Mouse (Mus musculus) embryonic facial prominence, embryonic 11.5 days (tissue): ENCODE data around the gene Pofut2. TPM values are rescaled to one million over a fixed set of nuclear protein-coding genes. Genes with fewer than 3 reads are reported as not detected.

Experiments used
- ATAC-seq: fragments of 200-750 bp; cut with Nextera tagmentation; replicated peaks from 2 replicates; pipeline ENCODE4 v1.8.0; 2017; ENCODE audit warnings: low read depth; ENCODE audit not compliant: insufficient number of reproducible peaks, low FRiP score, low TSS enrichment
- DNase-seq: peaks from one replicate; pipeline ENCODE4 v3.0.0-alpha.2; 2015; ENCODE audit warnings: low spot score
- H3K27ac ChIP-seq: fragments of 300-500 bp; sonication (generic); replicated peaks from 2 replicates; pipeline ENCODE4 v1.5.1; 2014; ENCODE audit warnings: mild to moderate bottlenecking, low read depth, low read length, control low read depth
- H3K27me3 ChIP-seq: fragments of 300-500 bp; sonication (generic); 2 replicates; pipeline ENCODE4 v1.6.1; 2014; ENCODE audit warnings: mild to moderate bottlenecking, low read length, moderate library complexity, mixed read lengths; ENCODE audit not compliant: control insufficient read depth, insufficient read depth
- H3K36me3 ChIP-seq: fragments of 300-500 bp; sonication (generic); replicated peaks from 2 replicates; pipeline ENCODE4 v1.6.1; 2014; ENCODE audit warnings: low read depth, mild to moderate bottlenecking, low read length, moderate library complexity, mixed read lengths; ENCODE audit not compliant: control insufficient read depth, insufficient read depth
- H3K4me1 ChIP-seq: fragments of 300-500 bp; sonication (generic); 2 replicates; pipeline ENCODE4 v1.6.1; 2014; ENCODE audit warnings: low read length, mixed read lengths; ENCODE audit not compliant: control insufficient read depth, insufficient read depth
- H3K4me2 ChIP-seq: fragments of 300-500 bp; sonication (generic); 2 replicates; pipeline ENCODE4 v1.6.1; 2014; ENCODE audit warnings: low read depth, mild to moderate bottlenecking, control low read depth, low read length, moderate library complexity
- H3K4me3 ChIP-seq: fragments of 300-500 bp; sonication (generic); 2 replicates; pipeline ENCODE4 v1.5.1; 2014; ENCODE audit warnings: low read depth, low read length, control low read depth
- H3K9ac ChIP-seq: fragments of 300-500 bp; sonication (generic); replicated peaks from 2 replicates; pipeline ENCODE4 v1.6.1; 2014; ENCODE audit warnings: mild to moderate bottlenecking, control low read depth, low read length
- H3K9me3 ChIP-seq: fragments of 300-500 bp; sonication (generic); replicated peaks from 2 replicates; pipeline ENCODE4 v1.6.1; 2016; ENCODE audit warnings: mild to moderate bottlenecking, low read length, inconsistent platforms, mixed read lengths; ENCODE audit not compliant: control insufficient read depth
- WGBS: fragments of 180-500 bp; shearing (Covaris S2); extraction: QIAGEN DNeasy Blood & Tissue Kit; methylation state at CpG from one replicate; pipeline ENCODE4 v1.1.7; 2014; 5-methylcytosine and 5-hydroxymethylcytosine counted together
- polyA plus RNA-seq: library from polyadenylated mRNA; unstranded; fragments of >200 nt; fragmentation: Nextera tagmentation; extraction: Ambion mirVana; gene quantifications from 2 replicates; pipeline ENCODE4 v1.2.1, GENCODE M21; 2014

The Pofut2 gene
- polyA plus RNA-seq, 1 experiment from 2014 or later, result 68.4 TPM

- 80% methylated on average over 7 of the region's 7 CpGs for WGBS
Measured at GRCm38 (mm10) chr10:77247707-77248106, 11.3 kb upstream of the Pofut2 start.

DNA sequence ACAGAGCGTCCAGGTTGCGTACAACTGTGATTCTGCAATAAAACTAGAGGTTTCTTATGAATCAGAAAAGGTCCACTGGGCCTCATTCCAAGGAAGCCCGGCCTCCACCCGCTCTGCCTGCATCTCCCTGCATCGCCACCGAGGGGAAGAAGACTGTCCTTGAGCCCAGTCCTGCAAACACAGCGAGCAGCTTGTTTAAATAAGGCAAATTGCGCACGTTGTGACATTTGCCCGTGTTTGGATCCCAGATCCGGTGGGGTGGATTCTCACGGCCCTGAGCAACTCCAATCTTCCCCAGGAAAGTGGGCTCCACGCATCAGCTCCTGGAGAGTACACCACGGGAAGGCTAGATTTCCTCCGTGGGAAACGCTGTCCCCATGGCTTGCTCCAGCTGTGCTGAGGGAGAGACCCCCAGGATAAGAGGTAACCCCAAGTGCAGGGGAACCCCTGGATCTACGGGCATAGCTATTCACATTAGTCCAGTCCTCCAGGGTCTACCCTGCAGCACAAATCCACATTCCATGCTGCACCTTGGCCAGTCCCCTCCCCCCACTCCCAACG lies 7.7 kb upstream of the Pofut2 start:
- DNase-seq, result peak; percentile 22
- Histone ChIP-seq H3K9ac (no peak overlapping the region), H3K27ac (no peak overlapping the region), H3K27me3 (no peaks in the 10 kb centered on the region), H3K9me3 (no peaks in the 10 kb centered on the region), H3K4me2 (no peak overlapping the region), H3K36me3 (no peaks in the 10 kb centered on the region), H3K4me3 (no peak overlapping the region), H3K4me1 (peaks cover 5% of the 10 kb centered on the region; the same call in 1 of the 2 replicates)
- ATAC-seq, result no peak
- 59% methylated on average over 18 of the region's 18 CpGs for WGBS

More at GRCm38 (mm10) chr10:77247707-77248106, 11.3 kb upstream of the Pofut2 start:
- Histone ChIP-seq H3K4me1 (peaks cover 5% of the 10 kb centered on the region; the same call in 1 of the 2 replicates), H3K4me2 (no peak overlapping the region), H3K9ac (no peak overlapping the region; the same call in 1 of the 2 replicates), H3K27me3 (no peaks in the 10 kb centered on the region), H3K27ac (no peak overlapping the region), H3K9me3 (no peaks in the 10 kb centered on the region), H3K4me3 (no peak overlapping the region), H3K36me3 (no peaks in the 10 kb centered on the region)
- DNase-seq (no peak), ATAC-seq (no peak)

- H3K27ac ChIP-seq, result no peak overlapping the region
- no peak overlapping the region for H3K9ac ChIP-seq
Measured at GRCm38 (mm10) chr10:77251784-77252539, 7.1 kb upstream of the Pofut2 start.

DNA sequence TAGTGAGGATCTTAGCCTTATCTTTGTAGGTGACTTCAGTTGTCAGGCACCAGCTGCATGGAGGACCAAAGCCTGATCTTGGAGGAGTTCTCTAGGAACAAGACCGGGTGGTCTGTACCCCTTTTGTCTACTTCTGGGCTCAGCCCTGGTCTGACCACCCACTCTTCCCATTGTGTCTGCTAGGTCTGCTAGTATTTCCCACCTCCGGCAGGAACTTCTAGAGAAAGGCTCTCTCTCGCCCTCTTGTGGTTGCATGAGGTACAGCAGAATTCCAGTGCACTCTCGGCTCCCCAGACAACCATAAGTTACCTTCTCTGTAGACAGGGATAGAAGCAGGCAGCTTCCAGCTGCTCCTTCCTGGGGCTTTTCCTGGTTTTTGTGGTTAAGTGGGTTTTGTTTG lies 6.2 kb upstream of the Pofut2 start:
- no peak overlapping the region for H3K9ac ChIP-seq
- no peaks in the 10 kb centered on the region for H3K27me3 ChIP-seq
- whole genome bisulfite sequencing, result 2% methylated on average over 4 of the region's 4 CpGs
- DNase-seq (peak; percentile 94), ATAC-seq (peak; percentile 64; the same call in 1 of the 2 replicates)
- H3K9me3 ChIP-seq, result no peaks in the 10 kb centered on the region
- H3K27ac ChIP-seq, result no peak overlapping the region
- H3K4me3 ChIP-seq, result no peak overlapping the region
- no peaks in the 10 kb centered on the region for H3K36me3 ChIP-seq
- H3K4me1 ChIP-seq, result peaks cover 5% of the 10 kb centered on the region; the same call in 1 of the 2 replicates
- no peak overlapping the region for H3K4me2 ChIP-seq

More at GRCm38 (mm10) chr10:77251784-77252539, 7.1 kb upstream of the Pofut2 start:
- ATAC-seq (no peak), DNase-seq (no peak)
- no peaks in the 10 kb centered on the region for H3K9me3 ChIP-seq
- H3K27me3 ChIP-seq, result no peaks in the 10 kb centered on the region
- H3K4me3 ChIP-seq, result no peak overlapping the region
- H3K4me1 ChIP-seq, result peaks cover 5% of the 10 kb centered on the region; the same call in 1 of the 2 replicates
- 78% methylated on average over 18 of the region's 18 CpGs for WGBS
- no peaks in the 10 kb centered on the region for H3K36me3 ChIP-seq
- no peak overlapping the region for H3K4me2 ChIP-seq

DNA sequence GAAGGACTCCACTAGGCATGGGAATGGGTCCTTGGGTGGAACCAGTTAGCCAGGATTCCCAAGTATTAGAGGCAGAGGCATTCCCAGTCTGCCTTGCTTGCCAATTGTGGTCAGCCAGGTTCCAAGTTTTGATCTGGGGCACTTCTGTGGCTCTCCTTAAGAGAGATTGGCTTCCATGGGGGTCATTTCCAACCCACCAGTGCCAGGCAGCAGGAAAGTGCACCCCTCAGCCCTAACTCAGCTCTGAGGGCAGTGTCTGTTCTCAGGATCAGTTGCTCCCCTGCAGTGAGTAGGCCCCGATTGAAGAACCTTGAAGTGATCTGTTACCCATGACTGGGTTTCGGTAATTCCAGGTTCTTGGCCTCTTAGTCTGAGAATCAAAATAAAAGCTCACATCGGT lies 3.8 kb upstream of the Pofut2 start:
- ATAC-seq (no peak), DNase-seq (no peak)
- Histone ChIP-seq H3K27me3 (no peaks in the 10 kb centered on the region), H3K4me3 (no peak overlapping the region), H3K4me2 (no peak overlapping the region), H3K9me3 (no peaks in the 10 kb centered on the region), H3K36me3 (no peaks in the 10 kb centered on the region), H3K27ac (no peak overlapping the region), H3K4me1 (peaks cover 5% of the 10 kb centered on the region; the same call in 1 of the 2 replicates), H3K9ac (no peak overlapping the region)
- WGBS, result 80% methylated on average over 3 of the region's 3 CpGs

GRCm38 (mm10) chr10:77255676-77256075 lies 3.3 kb upstream of the Pofut2 start:
- ATAC-seq (no peak), DNase-seq (no peak)
- Histone ChIP-seq H3K27ac (no peak overlapping the region), H3K9ac (no peak overlapping the region), H3K36me3 (no peaks in the 10 kb centered on the region), H3K4me2 (no peak overlapping the region), H3K9me3 (no peaks in the 10 kb centered on the region), H3K27me3 (no peaks in the 10 kb centered on the region), H3K4me3 (no peak overlapping the region), H3K4me1 (peaks cover 5% of the 10 kb centered on the region; the same call in 1 of the 2 replicates)
- WGBS, result 85% methylated on average over 3 of the region's 3 CpGs

DNA sequence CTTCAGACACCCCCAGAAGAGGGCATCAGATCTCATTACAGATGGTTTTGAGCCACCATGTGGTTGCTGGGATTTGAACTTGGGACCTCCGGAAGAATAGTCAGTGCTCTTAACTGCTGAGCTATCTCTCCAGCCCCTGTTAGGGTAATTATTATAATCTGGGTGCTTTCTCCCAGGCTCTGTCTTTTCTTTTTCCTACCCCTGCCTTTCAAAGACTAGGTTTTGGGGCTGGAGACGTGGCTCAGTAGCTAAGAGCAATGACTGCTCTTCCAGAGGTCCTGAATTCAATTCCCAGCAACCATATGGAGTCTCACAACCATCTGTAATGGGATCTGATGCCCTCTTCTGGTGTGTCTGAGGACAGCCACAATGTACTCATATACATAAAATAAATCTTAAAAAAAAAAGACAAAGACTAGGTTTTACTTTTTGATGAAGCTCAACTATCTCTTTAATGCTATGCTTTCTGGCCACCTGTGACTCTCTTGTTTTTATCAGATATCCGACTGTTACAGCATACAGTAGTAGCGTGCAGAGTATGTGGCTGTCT lies 902 bp upstream of the Pofut2 start:
- Histone ChIP-seq H3K4me2 (peak overlapping the region; percentile 65), H3K9me3 (no peaks in the 10 kb centered on the region), H3K9ac (peak overlapping the region; percentile 70; the same call in 1 of the 2 replicates), H3K27ac (no peak overlapping the region), H3K27me3 (no peaks in the 10 kb centered on the region), H3K4me3 (peak overlapping the region; percentile 77; the same call in 1 of the 2 replicates), H3K4me1 (no peaks in the 10 kb centered on the region), H3K36me3 (no peaks in the 10 kb centered on the region; the same call in 1 of the 2 replicates)
- ATAC-seq, result no peak
- 56% methylated on average over 4 of the region's 4 CpGs for WGBS
- DNase-seq, result no peak
